Mouse (Mus musculus): ENCODE measurements around the gene Creb5. TPM values are rescaled to one million over a fixed set of nuclear protein-coding genes. Genes with fewer than 3 reads are reported as not detected.

Creb5 gene
- total RNA-seq, 1 experiment, result 1.1 TPM

GRCm38 (mm10) chr6:53704440-53704839, 417.4 kb downstream of the Creb5 start:
- H3K9ac ChIP-seq (ENCODE audit: insufficient read depth, low read depth, low read length, poor library complexity, severe bottlenecking), result no peak overlapping the region
- TF ChIP-seq ZC3H11A (IDR thresholded peaks at IDR 0.05; ENCODE audit: borderline replicate concordance, low read depth, low read length), result no peak
- TF ChIP-seq ZNF384 (IDR thresholded peaks at IDR 0.05; ENCODE audit: low read depth, low read length), result no peak
- no peak overlapping the region for H3K4me3 ChIP-seq (ENCODE audit: insufficient read depth in 1 of 2, low read depth in 1 of 2, low read length in 2 of 2, poor library complexity in 1 of 2, severe bottlenecking in 1 of 2)
- no peaks in the 10 kb centered on the region for H3K36me3 ChIP-seq (ENCODE audit: control insufficient read depth, insufficient read depth, low read length, poor library complexity, severe bottlenecking)
- no peak for DNase-seq (ENCODE audit: low read depth, low spot score)
- in situ Hi-C loops (cut with MboI; ENCODE audit: low sequenced_read_pairs in 2 of 2, unreplicated experiment in 2 of 2), result no loop called here
- no peaks in the 10 kb centered on the region for H3K9me3 ChIP-seq (ENCODE audit: control insufficient read depth, insufficient read depth, low read depth, low read length)
- no peak overlapping the region for H3K27ac ChIP-seq (ENCODE audit: insufficient read depth, low read depth, low read length, poor library complexity, severe bottlenecking)
- H3K4me1 ChIP-seq (ENCODE audit: control insufficient read depth in 2 of 2, insufficient read depth in 2 of 2, low read length in 2 of 2, poor library complexity in 1 of 2), result no peaks in the 10 kb centered on the region

- H3K36me3 ChIP-seq (ENCODE audit: control insufficient read depth, insufficient read depth, low read length, poor library complexity, severe bottlenecking), result no peaks in the 10 kb centered on the region
- H3K27ac ChIP-seq (ENCODE audit: insufficient read depth, low read depth, low read length, poor library complexity, severe bottlenecking), result no peak overlapping the region
- in situ Hi-C loops (cut with MboI; ENCODE audit: low sequenced_read_pairs in 2 of 2, unreplicated experiment in 2 of 2), result no loop called here
- H3K4me3 ChIP-seq (ENCODE audit: insufficient read depth in 1 of 2, low read depth in 1 of 2, low read length in 2 of 2, poor library complexity in 1 of 2, severe bottlenecking in 1 of 2), result no peak overlapping the region
- H3K9me3 ChIP-seq (ENCODE audit: control insufficient read depth, insufficient read depth, low read depth, low read length), result no peaks in the 10 kb centered on the region
- DNase-seq (ENCODE audit: low read depth, low spot score), result no peak
- H3K4me1 ChIP-seq (ENCODE audit: control insufficient read depth in 2 of 2, insufficient read depth in 2 of 2, low read length in 2 of 2, poor library complexity in 1 of 2), result no peaks in the 10 kb centered on the region
- H3K9ac ChIP-seq (ENCODE audit: insufficient read depth, low read depth, low read length, poor library complexity, severe bottlenecking), result no peak overlapping the region
- TF ChIP-seq HCFC1 (IDR thresholded peaks at IDR 0.05; ENCODE audit: borderline replicate concordance, insufficient read depth, low read length), result no peak
- TF ChIP-seq MAFK (IDR thresholded peaks at IDR 0.05; ENCODE audit: insufficient read depth, low read depth, low read length), result no peak
- TF ChIP-seq ZNF384 (IDR thresholded peaks at IDR 0.05; ENCODE audit: low read depth, low read length), result no peak
- TF ChIP-seq CHD2 (IDR thresholded peaks at IDR 0.05; ENCODE audit: low read depth, low read length), result no peak
- no peak for TF ChIP-seq ZC3H11A (IDR thresholded peaks at IDR 0.05; ENCODE audit: borderline replicate concordance, low read depth, low read length)
These were observed 419.7 kb downstream of the Creb5 start for GRCm38 (mm10) chr6:53706604-53707330.

- Histone ChIP-seq H3K9me3 (ENCODE audit: control insufficient read depth, insufficient read depth, low read depth, low read length) (no peaks in the 10 kb centered on the region), H3K4me3 (ENCODE audit: insufficient read depth in 1 of 2, low read depth in 1 of 2, low read length in 2 of 2, poor library complexity in 1 of 2, severe bottlenecking in 1 of 2) (no peak overlapping the region), H3K4me1 (ENCODE audit: control insufficient read depth in 2 of 2, insufficient read depth in 2 of 2, low read length in 2 of 2, poor library complexity in 1 of 2) (no peaks in the 10 kb centered on the region), H3K9ac (ENCODE audit: insufficient read depth, low read depth, low read length, poor library complexity, severe bottlenecking) (no peak overlapping the region), H3K27ac (ENCODE audit: insufficient read depth, low read depth, low read length, poor library complexity, severe bottlenecking) (no peak overlapping the region), H3K36me3 (ENCODE audit: control insufficient read depth, insufficient read depth, low read length, poor library complexity, severe bottlenecking) (no peaks in the 10 kb centered on the region)
- in situ Hi-C loops (cut with MboI; ENCODE audit: low sequenced_read_pairs in 2 of 2, unreplicated experiment in 2 of 2), result no loop called here
- no peak for DNase-seq (ENCODE audit: low read depth, low spot score)
- TF ChIP-seq MAFK (IDR thresholded peaks at IDR 0.05; ENCODE audit: insufficient read depth, low read depth, low read length), result no peak
- TF ChIP-seq ZNF384 (IDR thresholded peaks at IDR 0.05; ENCODE audit: low read depth, low read length), result no peak
- no peak for TF ChIP-seq CHD2 (IDR thresholded peaks at IDR 0.05; ENCODE audit: low read depth, low read length)
- no peak for TF ChIP-seq ZC3H11A (IDR thresholded peaks at IDR 0.05; ENCODE audit: borderline replicate concordance, low read depth, low read length)
- no peak for TF ChIP-seq HCFC1 (IDR thresholded peaks at IDR 0.05; ENCODE audit: borderline replicate concordance, insufficient read depth, low read length)
These were observed 420.7 kb downstream of the Creb5 start for GRCm38 (mm10) chr6:53707795-53708194.

GRCm38 (mm10) chr6:53709694-53710442, 422.8 kb downstream of the Creb5 start:
- H3K4me3 ChIP-seq (ENCODE audit: insufficient read depth in 1 of 2, low read depth in 1 of 2, low read length in 2 of 2, poor library complexity in 1 of 2, severe bottlenecking in 1 of 2), result no peak overlapping the region
- no peak for TF ChIP-seq CHD2 (IDR thresholded peaks at IDR 0.05; ENCODE audit: low read depth, low read length)
- DNase-seq (ENCODE audit: low read depth, low spot score), result no peak
- H3K27ac ChIP-seq (ENCODE audit: insufficient read depth, low read depth, low read length, poor library complexity, severe bottlenecking), result no peak overlapping the region
- H3K9me3 ChIP-seq (ENCODE audit: control insufficient read depth, insufficient read depth, low read depth, low read length), result no peaks in the 10 kb centered on the region
- H3K9ac ChIP-seq (ENCODE audit: insufficient read depth, low read depth, low read length, poor library complexity, severe bottlenecking), result no peak overlapping the region
- in situ Hi-C loops (cut with MboI; ENCODE audit: low sequenced_read_pairs in 2 of 2, unreplicated experiment in 2 of 2), result no loop called here
- H3K36me3 ChIP-seq (ENCODE audit: control insufficient read depth, insufficient read depth, low read length, poor library complexity, severe bottlenecking), result no peaks in the 10 kb centered on the region
- no peaks in the 10 kb centered on the region for H3K4me1 ChIP-seq (ENCODE audit: control insufficient read depth in 2 of 2, insufficient read depth in 2 of 2, low read length in 2 of 2, poor library complexity in 1 of 2)
